Mouse (Mus musculus) heart, postnatal 25 days (tissue): ENCODE data around the gene Rnf126. TPM values are rescaled to one million over a fixed set of nuclear protein-coding genes. Genes with fewer than 3 reads are reported as not detected.
A peak's percentile ranks its signal among the peaks of the same experiment; 100 is the strongest.

Experiments
- DNase-seq: peaks from one replicate; pipeline ENCODE4 v3.0.0; 2022; ENCODE audit warnings: low spot score
- intact Hi-C: fragments of 180-260 bp; cut with DNase I; formaldehyde crosslinking; loops from one replicate; pipeline ENCODE4 v1.15.1; 2025
- total RNA-seq, 2 experiments: library from RNA; stranded (reverse); gene quantifications; 2 replicates each; pipeline ENCODE4 v1.2.3; 2021

The Rnf126 gene
- 10 to 100 TPM; 21.2 to 22.8 TPM for total RNA-seq

DNA sequence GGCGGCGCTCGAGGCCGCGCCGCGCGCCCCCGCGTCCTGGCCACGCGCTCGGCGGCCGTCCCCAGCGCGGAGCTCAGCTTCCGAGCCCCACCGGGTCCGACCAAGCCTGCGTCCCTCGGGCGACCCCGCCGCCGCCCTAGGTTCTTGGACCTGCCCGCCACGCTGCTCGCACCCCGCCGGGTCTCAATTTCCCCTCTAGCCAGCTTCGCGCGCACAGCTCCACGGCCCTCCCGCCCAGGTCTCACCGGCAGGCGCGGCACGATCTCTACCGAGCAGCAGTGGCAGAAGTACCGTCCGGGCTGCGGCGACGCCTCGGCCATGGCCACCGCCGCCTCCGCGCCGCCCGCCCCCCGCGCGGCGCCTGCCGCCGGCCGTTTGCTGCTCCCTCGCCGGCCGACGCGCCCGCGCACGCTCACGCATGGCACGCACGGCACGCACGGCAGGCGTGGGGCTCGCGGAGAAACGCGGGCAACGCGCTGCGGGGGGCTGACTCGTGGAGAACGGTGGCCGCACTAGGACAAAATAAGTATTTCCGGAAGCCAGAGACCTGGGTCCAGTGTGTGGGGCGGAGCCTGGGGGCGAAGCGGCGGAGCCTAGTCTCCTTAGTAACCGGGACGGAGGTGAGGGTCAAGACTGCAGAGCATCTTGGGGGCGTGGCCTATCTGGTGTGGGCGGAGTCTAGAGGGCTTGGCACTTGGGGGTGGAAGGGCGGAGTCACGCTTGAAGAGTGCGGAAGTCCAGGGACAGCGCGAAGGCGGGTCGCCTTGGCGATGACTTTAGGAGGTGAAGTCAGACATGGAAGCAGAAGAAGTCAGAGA is at the start of gene Rnf126:
Rnf126 (minus strand) TSS at position 445 of the 818 bp plus-strand sequence.
- intact Hi-C loops: no loop called here

DNA sequence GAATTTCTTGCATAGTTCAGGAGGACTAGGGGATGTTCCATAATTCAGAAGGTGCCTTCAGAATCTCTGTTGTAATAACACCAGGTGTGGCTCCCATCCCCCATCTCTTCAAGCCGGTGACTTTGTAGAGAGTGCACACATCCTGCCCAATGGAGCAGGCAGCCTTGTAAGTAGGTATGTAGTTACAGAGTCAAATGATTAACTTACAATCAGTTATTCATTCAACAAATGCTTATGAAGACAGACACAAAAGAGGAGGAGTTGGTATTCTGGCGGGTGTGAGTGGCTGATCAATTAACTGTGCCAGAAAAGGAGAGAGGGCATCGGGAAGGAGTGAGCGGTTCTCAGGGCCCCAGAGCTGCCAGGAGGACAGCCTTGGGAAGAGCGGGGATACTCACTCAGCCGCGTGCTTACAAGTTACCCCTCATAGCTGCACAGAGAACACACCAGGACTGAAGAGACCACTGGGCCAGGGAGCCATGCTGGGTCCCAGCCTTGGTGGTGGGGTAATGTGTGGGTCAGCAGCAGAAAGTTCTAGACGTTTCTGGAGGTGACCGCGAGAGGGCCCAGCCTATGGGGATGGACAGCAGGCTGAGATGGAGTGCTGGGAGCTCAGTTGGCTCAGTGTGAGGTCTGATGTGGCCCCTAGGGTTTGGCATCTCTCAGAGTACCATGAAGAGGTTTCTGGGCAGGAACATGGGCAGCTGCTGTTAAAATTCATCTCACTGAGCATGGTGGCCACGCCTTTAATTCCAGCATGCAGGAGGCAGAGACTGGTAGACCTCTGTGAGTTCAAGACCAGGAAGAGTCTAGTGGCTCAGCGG is 49.1 kb upstream of the Rnf126 start:
- intact Hi-C loops: no loop called here
- DNase-seq: no peak

More for the DNA sequence above, at the start of gene Rnf126:
- peak; percentile 99 for DNase-seq

DNA sequence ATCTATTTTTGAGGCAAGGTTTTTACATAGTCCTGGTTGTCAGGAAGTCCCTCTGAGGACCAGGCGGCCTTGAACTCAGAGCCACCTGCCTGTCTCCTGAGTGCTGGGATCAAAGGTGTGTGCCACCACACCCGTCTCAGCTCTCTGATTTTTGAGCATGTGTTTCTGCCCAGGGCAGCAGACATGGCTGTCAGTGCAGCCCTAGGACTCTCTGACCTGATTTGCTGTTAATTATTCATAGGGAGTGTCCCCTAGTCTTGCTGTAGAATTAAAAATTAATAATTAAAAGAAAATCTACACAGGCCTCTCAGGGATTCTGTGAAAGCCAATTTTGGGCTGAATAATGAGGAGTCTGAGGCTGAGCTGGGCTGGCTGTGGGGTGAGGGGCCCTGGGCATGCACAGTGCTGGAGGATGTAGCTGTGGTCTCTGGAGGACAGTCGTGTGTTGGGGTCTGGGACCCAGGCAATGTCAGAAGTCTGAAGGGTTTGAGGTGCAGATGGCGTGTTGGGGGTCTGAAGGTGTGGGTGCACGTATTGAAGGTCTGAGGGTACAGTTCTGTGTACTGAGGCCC is 47.6 kb upstream of the Rnf126 start:
- intact Hi-C loops: no loop called here
- no peak for DNase-seq

DNA sequence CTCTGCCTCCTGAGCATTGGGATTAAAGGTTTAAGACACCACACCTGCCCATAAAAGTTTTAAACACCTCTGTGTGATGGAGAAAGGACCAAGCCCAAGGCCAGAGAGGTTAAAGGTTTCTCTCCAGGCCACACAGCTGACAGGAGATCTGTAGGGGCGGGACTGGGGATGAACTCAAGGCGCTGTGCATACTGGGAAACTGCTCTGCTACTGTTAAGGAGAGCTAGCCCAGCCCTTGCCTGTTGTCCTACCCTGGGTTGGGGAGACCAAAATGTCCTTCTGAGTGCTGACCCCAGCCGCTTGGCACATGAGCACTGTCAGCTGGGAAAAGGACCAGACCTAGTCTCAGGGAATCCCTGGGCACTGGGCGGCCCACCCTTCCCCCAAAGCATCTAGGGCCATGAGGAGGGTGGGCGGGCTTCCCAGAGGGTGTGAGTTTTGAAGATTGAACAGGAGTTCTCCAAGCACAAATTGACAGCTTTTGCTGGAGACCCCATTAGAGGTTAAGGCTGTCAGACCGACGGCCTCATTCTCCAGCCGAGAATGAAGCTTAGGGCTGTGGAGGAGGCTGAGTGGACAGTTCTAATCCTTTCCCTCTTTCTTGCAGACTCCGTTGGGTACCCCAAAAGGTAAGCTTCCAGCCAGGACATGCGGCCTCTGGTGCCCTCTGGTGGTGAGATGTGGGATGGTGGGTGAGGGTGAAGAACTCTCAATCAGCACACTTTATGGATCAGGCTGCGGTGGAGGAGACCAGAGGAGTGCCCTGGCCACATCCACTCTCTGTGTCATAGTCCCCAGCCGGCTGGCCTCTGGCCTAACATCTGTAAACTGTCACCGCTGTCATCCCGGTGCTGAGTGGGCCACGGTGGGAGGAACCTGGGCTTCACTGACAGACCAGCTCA is 45.2 kb upstream of the Rnf126 start:
- intact Hi-C loops: loop anchor here (1.0 kb wide), 1 partner anchor 19 kb away; the partner anchor contains the start of gene Palm
- DNase-seq: peak; percentile 56

DNA sequence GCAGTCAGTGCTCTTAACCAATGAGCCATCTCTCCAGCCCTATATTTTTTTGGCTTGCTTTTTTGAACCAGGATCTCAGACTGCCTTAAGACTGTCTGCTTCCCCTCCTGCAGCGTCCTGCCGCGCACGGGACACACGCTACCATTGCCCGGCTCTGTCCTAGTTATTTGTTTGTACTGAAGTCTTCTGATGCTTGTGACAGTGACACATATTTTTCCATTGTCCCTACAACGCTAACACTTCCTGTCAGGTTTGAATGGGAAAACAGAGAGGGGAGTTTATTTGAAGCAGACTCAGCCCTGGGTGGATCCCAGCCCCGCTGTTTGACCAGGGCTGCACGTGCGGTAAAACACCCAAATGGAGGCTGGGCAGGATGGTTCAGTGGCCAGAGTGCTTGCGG is 42.0 kb upstream of the Rnf126 start:
- intact Hi-C loops: loop anchor here (1.0 kb wide), 1 partner anchor 14 kb away; no protein-coding TSS in a partner anchor
- no peak for DNase-seq

- peak; percentile 64 for DNase-seq
- intact Hi-C loops: loop anchor here (1.0 kb wide), 1 partner anchor 14 kb away; no protein-coding TSS in a partner anchor
Observed at GRCm38 (mm10) chr10:79807826-79808225, 41.1 kb upstream of the Rnf126 start.

GRCm38 (mm10) chr10:79806972-79807371 is 40.2 kb upstream of the Rnf126 start:
- intact Hi-C loops: no loop called here
- DNase-seq: peak; percentile 60

- DNase-seq: no peak
- intact Hi-C loops: no loop called here
Observed at GRCm38 (mm10) chr10:79806331-79806730, 39.6 kb upstream of the Rnf126 start.

DNA sequence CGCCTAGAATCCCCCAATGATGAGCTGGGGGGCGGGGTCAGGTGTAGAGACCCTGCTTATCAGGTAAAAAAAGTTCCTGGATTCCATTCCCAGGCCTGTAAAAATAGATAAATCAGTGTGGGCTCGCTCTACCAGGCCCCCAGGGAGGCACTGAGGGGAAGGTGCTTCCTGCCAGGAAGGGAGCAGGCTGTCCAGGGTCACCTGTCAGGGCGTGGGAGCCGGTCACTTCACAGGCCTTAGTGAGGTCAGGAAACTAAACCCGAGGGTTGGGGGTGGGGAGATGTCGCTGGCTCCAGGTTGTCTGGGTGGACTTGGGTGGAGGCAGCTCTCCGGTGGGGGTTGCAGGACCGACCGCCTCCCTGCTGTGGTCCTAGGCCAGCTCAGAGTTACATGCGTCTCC is 38.9 kb upstream of the Rnf126 start:
- intact Hi-C loops: no loop called here
- DNase-seq: peak; percentile 79

DNA sequence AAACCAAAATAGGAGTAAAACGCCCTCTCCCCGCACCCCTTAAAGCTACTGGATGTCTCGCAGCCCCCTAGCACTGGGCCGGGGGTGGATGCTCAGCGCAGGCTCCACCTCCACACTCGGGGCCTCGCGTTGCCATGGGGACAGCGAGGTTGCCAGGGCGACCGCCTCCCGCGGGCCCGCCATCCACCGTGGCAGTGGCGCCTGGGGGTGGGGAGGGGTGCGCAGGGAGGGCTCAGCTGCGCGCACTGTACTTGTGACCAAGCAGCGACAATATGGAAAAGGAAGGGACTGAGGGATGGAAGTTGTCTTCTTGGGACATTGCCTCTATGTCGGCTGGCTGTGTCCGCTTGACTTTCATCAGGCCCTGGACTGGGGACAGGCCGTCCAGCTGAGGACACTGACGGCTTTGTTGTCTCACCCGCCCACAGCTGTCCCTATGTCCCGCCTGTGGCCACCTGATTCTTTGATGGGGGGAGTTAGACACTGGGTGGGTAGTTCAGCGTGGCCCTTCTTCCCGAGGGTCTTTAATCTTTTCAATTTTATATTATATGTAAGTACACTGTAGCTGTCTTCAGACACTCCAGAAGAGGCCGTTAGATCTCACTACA is 37.1 kb upstream of the Rnf126 start:
- intact Hi-C loops: no loop called here
- DNase-seq: no peak

GRCm38 (mm10) chr10:79802331-79802971 is 35.7 kb upstream of the Rnf126 start:
- peak; percentile 76 for DNase-seq
- intact Hi-C loops: no loop called here

GRCm38 (mm10) chr10:79801837-79802236 is 35.1 kb upstream of the Rnf126 start:
- intact Hi-C loops: no loop called here
- DNase-seq: no peak

DNA sequence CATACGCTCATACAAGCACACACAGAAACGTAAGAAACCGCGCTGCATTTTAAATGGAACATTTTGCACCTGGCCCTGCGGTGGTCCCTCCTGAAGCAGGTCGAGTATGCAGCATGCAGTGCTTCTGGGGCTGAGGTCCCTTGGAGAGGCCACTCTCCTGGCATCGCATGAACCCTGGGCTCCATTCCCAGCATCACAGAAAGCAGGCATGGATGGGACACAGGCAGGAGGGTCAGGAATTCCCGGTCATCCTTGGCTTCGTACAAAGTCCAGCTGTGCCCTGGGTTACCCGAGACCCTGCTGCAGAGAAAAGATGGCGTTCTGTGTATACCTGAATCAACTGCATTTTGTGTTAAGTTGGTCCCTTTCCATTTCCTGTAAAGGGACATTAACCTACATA is 33.8 kb upstream of the Rnf126 start:
- intact Hi-C loops: no loop called here
- no peak for DNase-seq

- intact Hi-C loops: no loop called here
- DNase-seq: no peak
Observed at GRCm38 (mm10) chr10:79798289-79798928, 31.7 kb upstream of the Rnf126 start.

DNA sequence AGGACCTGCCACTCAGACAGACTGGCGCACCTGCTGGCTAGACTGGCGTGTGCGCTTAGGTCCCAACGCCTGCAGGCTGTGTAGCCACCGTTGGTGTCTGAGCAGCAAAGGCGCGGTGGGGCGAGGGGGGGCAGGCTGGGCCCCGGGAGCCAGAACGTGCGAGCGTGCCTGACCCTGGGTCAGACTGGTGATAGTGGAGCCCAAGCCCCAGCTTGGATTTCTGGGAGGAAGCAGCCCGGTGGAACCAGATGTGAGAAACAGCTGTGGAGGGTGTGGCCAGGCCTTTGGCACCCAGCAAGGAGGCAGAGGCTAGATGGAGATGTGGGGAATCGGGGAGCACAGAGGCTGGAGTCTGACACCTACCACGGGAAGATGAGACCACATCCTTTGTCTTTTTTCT is 30.6 kb upstream of the Rnf126 start:
- intact Hi-C loops: no loop called here
- peak; percentile 60 for DNase-seq

GRCm38 (mm10) chr10:79795905-79796304 is 29.2 kb upstream of the Rnf126 start:
- intact Hi-C loops: no loop called here
- no peak for DNase-seq

DNA sequence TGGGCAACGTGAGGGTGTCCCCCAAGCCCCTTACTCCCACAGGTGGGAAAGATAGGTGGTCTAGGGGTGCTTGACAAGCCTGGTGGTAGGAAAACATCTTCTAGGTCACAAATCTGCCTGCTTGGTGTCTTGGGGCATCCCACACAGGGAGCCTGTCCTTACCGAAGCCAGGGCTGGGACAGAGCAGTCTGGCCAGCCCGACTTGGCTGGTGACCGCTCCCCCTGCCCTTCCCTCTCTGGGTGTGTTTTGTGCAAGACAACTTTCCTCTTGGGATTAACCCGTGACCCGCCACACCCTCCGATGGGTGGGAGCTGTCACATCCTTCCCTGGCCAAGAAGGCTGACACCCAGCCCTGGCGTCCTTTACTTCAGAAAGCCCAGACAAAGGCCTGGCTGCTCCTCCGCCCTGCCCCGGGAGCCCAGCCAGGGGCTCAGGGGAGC is 27.8 kb upstream of the Rnf126 start:
- DNase-seq: peak; percentile 94
- intact Hi-C loops: loop anchor here (1.0 kb wide), 1 partner anchor 14 kb away; no protein-coding TSS in a partner anchor
